Mouse (Mus musculus) cortical plate, adult 2 months (tissue): ENCODE data around the gene Unc45a.

Experiments used
- CTCF ChIP-seq: fragments of 200-500 bp; IDR thresholded peaks from 2 replicates; pipeline ENCODE4 v1.5.1; 2011; ENCODE audit warnings: mild to moderate bottlenecking, control low read depth, low read length; ENCODE audit not compliant: insufficient read depth; ENCODE audit errors: extremely low read depth
- POLR2A ChIP-seq: fragments of 200-500 bp; IDR thresholded peaks from 2 replicates; pipeline ENCODE4 v1.6.1; 2011; ENCODE audit warnings: mild to moderate bottlenecking, low read length, control low read depth; ENCODE audit not compliant: insufficient read depth; ENCODE audit errors: extremely low read depth

GRCm38 (mm10) chr7:80343270-80344018 lies 2.6 kb upstream of the Unc45a start:
- TF ChIP-seq CTCF: no peak
- TF ChIP-seq POLR2A: no peak
